10 mouse cellular contexts compared by ENCODE assay signal in the genomic region with DNA sequence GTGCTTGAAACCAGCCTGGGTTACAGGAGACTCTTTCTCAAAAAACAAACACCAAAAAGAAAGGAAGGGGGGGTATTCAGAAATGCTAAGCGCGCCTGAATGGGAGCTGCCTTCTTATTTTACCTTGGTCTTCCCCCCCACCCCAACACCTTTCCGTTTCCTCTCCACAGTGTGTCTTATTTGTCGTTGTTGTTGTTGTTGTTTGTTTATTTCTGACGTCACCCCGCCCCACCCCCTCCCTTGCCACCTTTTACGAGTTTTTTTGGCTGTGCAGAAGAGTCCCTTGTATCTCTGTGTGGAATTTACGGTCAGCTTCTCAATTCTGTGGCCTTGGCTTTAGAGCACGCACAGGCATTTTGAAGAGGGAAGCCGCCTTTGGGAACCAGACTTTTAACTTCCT. TPM values are rescaled to one million over a fixed set of nuclear protein-coding genes. Genes with fewer than 3 reads are reported as not detected.
DNase-seq lines count a peak whose midpoint lies in the region; ATAC-seq and TF ChIP-seq lines count a peak whose summit lies in the region.
"Had no signal": no experiment of that assay in that cellular context is flagged by ENCODE, and none has a peak within 500 bp of the region (broad histone marks: within the 10 kb centered on the region; RNA-seq: fewer than 3 reads in every experiment).

No protein-coding gene starts in this region.

- TF ChIP-seq POLR2A in thymus, adult 2 months (IDR thresholded peaks at IDR 0.05; ENCODE audit: control insufficient read depth, extremely low read depth, insufficient read depth, low read length, poor library complexity), result no peak

- no peaks in the 10 kb centered on the region for H3K36me3 ChIP-seq in heart, embryonic 12.5 days
- no peaks in the 10 kb centered on the region for H3K36me3 ChIP-seq in thymus, adult 2 months (ENCODE audit: control insufficient read depth, insufficient read depth, low read length)
- H3K36me3 ChIP-seq in liver, embryonic 12.5 days, result no peaks in the 10 kb centered on the region

- no peak for ATAC-seq in heart, embryonic 12.5 days (ENCODE audit: insufficient number of reproducible peaks, low FRiP score)
- no peak for ATAC-seq in liver, embryonic 12.5 days
- ATAC-seq: forebrain, embryonic 13.5 days had no signal

- TF ChIP-seq CTCF in thymus, adult 2 months (IDR thresholded peaks at IDR 0.05; ENCODE audit: borderline replicate concordance, control insufficient read depth, extremely low read depth, insufficient read depth, low read length, poor library complexity), result no peak

- no peak for DNase-seq in heart, postnatal 4 days
- no peak for DNase-seq in thymus, adult 2 months
- DNase-seq in thymus, adult 18-20 months, result no peak
- DNase-seq in frontal cortex, postnatal 25 days (ENCODE audit: low spot score in 2 of 2), result no peak
- no peak for DNase-seq in right cerebral cortex, postnatal 36 days (ENCODE audit: low spot score in 2 of 2)
- DNase-seq in right cerebral cortex, postnatal 25 days, result no peak

- H3K4me1 ChIP-seq in heart, embryonic 12.5 days (replicated peaks), result peaks cover 4% of the 10 kb centered on the region; the same call in 1 of the 2 replicates
- peaks cover 13% of the 10 kb centered on the region for H3K4me1 ChIP-seq in thymus, adult 2 months (replicated peaks; ENCODE audit: control insufficient read depth, insufficient read depth, low read length)
- H3K4me1 ChIP-seq in liver, embryonic 12.5 days, result peaks cover 28% of the 10 kb centered on the region

- H3K9ac ChIP-seq in heart, embryonic 12.5 days, result peak overlapping the region; percentile 74; the same call in 1 of the 2 replicates
- H3K9ac ChIP-seq in liver, embryonic 12.5 days, result no peak overlapping the region

- no peaks in the 10 kb centered on the region for H3K27me3 ChIP-seq in heart, embryonic 12.5 days (replicated peaks)
- H3K27me3 ChIP-seq in thymus, adult 2 months (ENCODE audit: control insufficient read depth, insufficient read depth, low read length), result no peaks in the 10 kb centered on the region
- H3K27me3 ChIP-seq in liver, embryonic 12.5 days (replicated peaks), result no peaks in the 10 kb centered on the region
- H3K27me3 ChIP-seq: forebrain, embryonic 13.5 days had no signal

- WGBS in heart, embryonic 12.5 days, result 73% methylated on average over 10 of the region's 10 CpGs
- 14% methylated on average over 10 of the region's 10 CpGs for WGBS in thymus, adult 2 months
- WGBS in liver, embryonic 12.5 days (ENCODE audit: insufficient replicate concordance), result 41% methylated on average over 10 of the region's 10 CpGs

- H3K4me2 ChIP-seq in heart, embryonic 12.5 days, result peak overlapping the region; percentile 98
- peak overlapping the region; percentile 86 for H3K4me2 ChIP-seq in liver, embryonic 12.5 days

- no peaks in the 10 kb centered on the region for H3K9me3 ChIP-seq in heart, embryonic 12.5 days (replicated peaks)
- no peaks in the 10 kb centered on the region for H3K9me3 ChIP-seq in liver, embryonic 12.5 days (replicated peaks)
- H3K9me3 ChIP-seq: forebrain, embryonic 13.5 days had no signal

- H3K4me3 ChIP-seq in heart, embryonic 12.5 days, result peak overlapping the region; percentile 60
- peak overlapping the region; percentile 89 for H3K4me3 ChIP-seq in thymus, adult 2 months (ENCODE audit: control insufficient read depth, insufficient read depth, low read length)
- H3K4me3 ChIP-seq in liver, embryonic 12.5 days, result peak overlapping the region; percentile 61

- H3K27ac ChIP-seq in heart, embryonic 12.5 days (ENCODE audit: poor library complexity, severe bottlenecking), result no peak overlapping the region
- no peak overlapping the region; the same call in 1 of the 2 replicates for H3K27ac ChIP-seq in thymus, adult 2 months (ENCODE audit: control insufficient read depth, insufficient read depth, low read length)
- no peak overlapping the region for H3K27ac ChIP-seq in liver, embryonic 12.5 days
- H3K27ac ChIP-seq: forebrain, embryonic 13.5 days had no signal

RNA-seq across cellular contexts. Expression of gene Rab27a, which starts 1.1 kb away (rescaled TPM):
- polyA plus RNA-seq in heart, embryonic 12.5 days (2016; fragmentation: Nextera tagmentation; extraction: Ambion mirVana), result 3.8 and 4.0 TPM in 2 replicates
- total RNA-seq in heart, postnatal 4 days (2021), result 1 to 10 TPM; 3.4 to 3.7 TPM
- 21.1 and 22.4 TPM in 2 replicates for polyA plus RNA-seq in thymus, adult 2 months (2012; rRNA removed)
- polyA plus RNA-seq in liver, embryonic 12.5 days (2016; fragmentation: Nextera tagmentation; extraction: Ambion mirVana), result 4.8 and 5.2 TPM in 2 replicates

RNA-seq across cellular contexts. Expression of gene Pigb, which starts 5.5 kb away (rescaled TPM):
- 7.9 and 9.5 TPM in 2 replicates for polyA plus RNA-seq in heart, embryonic 12.5 days (2016; fragmentation: Nextera tagmentation; extraction: Ambion mirVana)
- total RNA-seq in heart, postnatal 4 days (2021), result 1 to 10 TPM; 4.5 to 5.3 TPM
- 8.2 and 11.7 TPM in 2 replicates for polyA plus RNA-seq in thymus, adult 2 months (2012; rRNA removed)
- polyA plus RNA-seq in liver, embryonic 12.5 days (2016; fragmentation: Nextera tagmentation; extraction: Ambion mirVana), result 8.0 and 8.3 TPM in 2 replicates

RNA-seq across cellular contexts. Expression of gene Khdc3, which starts 55.9 kb away (rescaled TPM):
- not detected in 2 replicates for polyA plus RNA-seq in heart, embryonic 12.5 days (2016; fragmentation: Nextera tagmentation; extraction: Ambion mirVana)
- total RNA-seq in heart, postnatal 4 days (2021), result not detected
- 2.2 and 2.3 TPM in 2 replicates for polyA plus RNA-seq in thymus, adult 2 months (2012; rRNA removed)
- not detected in 2 replicates for polyA plus RNA-seq in liver, embryonic 12.5 days (2016; fragmentation: Nextera tagmentation; extraction: Ambion mirVana)
- polyA plus RNA-seq: forebrain, embryonic 13.5 days had no signal

RNA-seq across cellular contexts. Expression of gene Gm20509, which starts 56.6 kb away (rescaled TPM):
- polyA plus RNA-seq in heart, embryonic 12.5 days (2016; fragmentation: Nextera tagmentation; extraction: Ambion mirVana), result not detected in 2 replicates
- total RNA-seq in heart, postnatal 4 days (2021), result not detected
- not detected in 2 replicates for polyA plus RNA-seq in thymus, adult 2 months (2012; rRNA removed)
- polyA plus RNA-seq in liver, embryonic 12.5 days (2016; fragmentation: Nextera tagmentation; extraction: Ambion mirVana), result not detected in 2 replicates
- total RNA-seq: left cerebral cortex, postnatal 14 days had no signal
- polyA plus RNA-seq: forebrain, embryonic 13.5 days had no signal
